Mouse (Mus musculus): ENCODE data around the gene Phlpp1. TPM values are rescaled to one million over a fixed set of nuclear protein-coding genes. Genes with fewer than 3 reads are reported as not detected.

Phlpp1 gene
- polyA plus RNA-seq, 1 experiment from 2014 or later, result 4.5 TPM

- no peak overlapping the region for H3K9ac ChIP-seq (ENCODE audit: low read depth, low read length)
- no peak overlapping the region for H3K27ac ChIP-seq (ENCODE audit: low read depth, low read length)
- WGBS (ENCODE audit: insufficient replicate concordance), result 21% methylated on average over 3 of the region's 3 CpGs
- no peak overlapping the region for H3K4me3 ChIP-seq (ENCODE audit: low read depth, low read length)
- no peaks in the 10 kb centered on the region for H3K27me3 ChIP-seq (ENCODE audit: control insufficient read depth, insufficient read depth, low read length)
- no peak for ATAC-seq (replicated peaks; ENCODE audit: insufficient number of reproducible peaks, low FRiP score, low TSS enrichment)
- H3K36me3 ChIP-seq (ENCODE audit: control insufficient read depth, insufficient read depth, low read length), result no peaks in the 10 kb centered on the region
- H3K4me1 ChIP-seq (ENCODE audit: control insufficient read depth, insufficient read depth, low read length), result peaks cover 23% of the 10 kb centered on the region
- no peak overlapping the region for H3K4me2 ChIP-seq
- H3K9me3 ChIP-seq (replicated peaks; ENCODE audit: control insufficient read depth, low read length), result no peaks in the 10 kb centered on the region
These were observed 21.9 kb downstream of the Phlpp1 start for GRCm38 (mm10) chr1:106193487-106193886.

GRCm38 (mm10) chr1:106194263-106194662, 22.7 kb downstream of the Phlpp1 start:
- Histone ChIP-seq H3K4me3 (ENCODE audit: low read depth, low read length) (no peak overlapping the region), H3K9me3 (replicated peaks; ENCODE audit: control insufficient read depth, low read length) (no peaks in the 10 kb centered on the region), H3K9ac (ENCODE audit: low read depth, low read length) (no peak overlapping the region), H3K36me3 (ENCODE audit: control insufficient read depth, insufficient read depth, low read length) (no peaks in the 10 kb centered on the region), H3K4me2 (no peak overlapping the region), H3K27ac (ENCODE audit: low read depth, low read length) (no peak overlapping the region), H3K27me3 (ENCODE audit: control insufficient read depth, insufficient read depth, low read length) (no peaks in the 10 kb centered on the region), H3K4me1 (ENCODE audit: control insufficient read depth, insufficient read depth, low read length) (peaks cover 27% of the 10 kb centered on the region)
- no peak for ATAC-seq (replicated peaks; ENCODE audit: insufficient number of reproducible peaks, low FRiP score, low TSS enrichment)
- WGBS (ENCODE audit: insufficient replicate concordance), result 77% methylated on average over 3 of the region's 3 CpGs

- Histone ChIP-seq H3K27me3 (ENCODE audit: control insufficient read depth, insufficient read depth, low read length) (no peaks in the 10 kb centered on the region), H3K36me3 (ENCODE audit: control insufficient read depth, insufficient read depth, low read length) (no peaks in the 10 kb centered on the region), H3K9ac (ENCODE audit: low read depth, low read length) (no peak overlapping the region), H3K4me3 (ENCODE audit: low read depth, low read length) (no peak overlapping the region), H3K27ac (ENCODE audit: low read depth, low read length) (no peak overlapping the region), H3K4me1 (ENCODE audit: control insufficient read depth, insufficient read depth, low read length) (peaks cover 51% of the 10 kb centered on the region), H3K4me2 (no peak overlapping the region), H3K9me3 (replicated peaks; ENCODE audit: control insufficient read depth, low read length) (no peaks in the 10 kb centered on the region)
- WGBS (ENCODE audit: insufficient replicate concordance), result 73% methylated on average over 5 of the region's 5 CpGs
- no peak for ATAC-seq (replicated peaks; ENCODE audit: insufficient number of reproducible peaks, low FRiP score, low TSS enrichment)
These were observed 26.4 kb downstream of the Phlpp1 start for GRCm38 (mm10) chr1:106197991-106198390.

GRCm38 (mm10) chr1:106199109-106199508, 27.6 kb downstream of the Phlpp1 start:
- Histone ChIP-seq H3K9me3 (replicated peaks; ENCODE audit: control insufficient read depth, low read length) (no peaks in the 10 kb centered on the region), H3K9ac (ENCODE audit: low read depth, low read length) (no peak overlapping the region), H3K4me1 (ENCODE audit: control insufficient read depth, insufficient read depth, low read length) (peaks cover 51% of the 10 kb centered on the region), H3K36me3 (ENCODE audit: control insufficient read depth, insufficient read depth, low read length) (no peaks in the 10 kb centered on the region), H3K27ac (ENCODE audit: low read depth, low read length) (peak overlapping the region; percentile 69), H3K4me3 (ENCODE audit: low read depth, low read length) (no peak overlapping the region), H3K27me3 (ENCODE audit: control insufficient read depth, insufficient read depth, low read length) (no peaks in the 10 kb centered on the region), H3K4me2 (no peak overlapping the region)
- 82% methylated on average over 4 of the region's 4 CpGs for WGBS (ENCODE audit: insufficient replicate concordance)
- no peak for ATAC-seq (replicated peaks; ENCODE audit: insufficient number of reproducible peaks, low FRiP score, low TSS enrichment)

DNA sequence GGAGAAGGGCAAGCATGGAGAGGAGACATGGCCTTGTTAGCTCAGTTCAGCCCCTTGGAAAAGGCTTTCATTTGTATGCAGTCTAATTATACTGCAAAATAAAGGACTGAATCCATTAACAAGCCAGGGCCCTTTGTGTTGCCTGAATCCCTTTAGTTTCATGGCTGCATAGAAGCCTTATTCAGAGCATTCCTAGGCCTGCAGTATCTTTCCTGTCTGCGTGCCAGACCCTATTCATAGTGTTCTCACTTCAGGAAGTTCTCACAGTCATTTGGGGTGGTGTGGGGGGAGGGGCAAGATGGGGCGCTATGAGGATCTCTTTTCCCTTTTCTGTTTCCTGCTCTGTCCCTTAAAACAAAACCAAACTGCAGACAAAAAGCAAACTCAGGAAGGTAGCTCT, 28.1 kb downstream of the Phlpp1 start:
- H3K27ac ChIP-seq (ENCODE audit: low read depth, low read length), result peak overlapping the region; percentile 69
- no peak overlapping the region for H3K9ac ChIP-seq (ENCODE audit: low read depth, low read length)
- H3K36me3 ChIP-seq (ENCODE audit: control insufficient read depth, insufficient read depth, low read length), result no peaks in the 10 kb centered on the region
- H3K4me3 ChIP-seq (ENCODE audit: low read depth, low read length), result no peak overlapping the region
- WGBS (ENCODE audit: insufficient replicate concordance), result 7% methylated on average over 2 of the region's 2 CpGs
- peaks cover 48% of the 10 kb centered on the region for H3K4me1 ChIP-seq (ENCODE audit: control insufficient read depth, insufficient read depth, low read length)
- no peaks in the 10 kb centered on the region for H3K27me3 ChIP-seq (ENCODE audit: control insufficient read depth, insufficient read depth, low read length)
- H3K9me3 ChIP-seq (replicated peaks; ENCODE audit: control insufficient read depth, low read length), result no peaks in the 10 kb centered on the region
- 0 out of 2 replicates have a peak, but pooled peaks have one; percentile 20 for ATAC-seq (replicated peaks; ENCODE audit: insufficient number of reproducible peaks, low FRiP score, low TSS enrichment)
- peak overlapping the region; percentile 4; the same call in 1 of the 2 replicates for H3K4me2 ChIP-seq

- peaks cover 49% of the 10 kb centered on the region for H3K4me1 ChIP-seq (ENCODE audit: control insufficient read depth, insufficient read depth, low read length)
- 89% methylated on average over 1 of the region's 1 CpGs for WGBS (ENCODE audit: insufficient replicate concordance)
These were observed 29.5 kb downstream of the Phlpp1 start for GRCm38 (mm10) chr1:106201025-106201424.

DNA sequence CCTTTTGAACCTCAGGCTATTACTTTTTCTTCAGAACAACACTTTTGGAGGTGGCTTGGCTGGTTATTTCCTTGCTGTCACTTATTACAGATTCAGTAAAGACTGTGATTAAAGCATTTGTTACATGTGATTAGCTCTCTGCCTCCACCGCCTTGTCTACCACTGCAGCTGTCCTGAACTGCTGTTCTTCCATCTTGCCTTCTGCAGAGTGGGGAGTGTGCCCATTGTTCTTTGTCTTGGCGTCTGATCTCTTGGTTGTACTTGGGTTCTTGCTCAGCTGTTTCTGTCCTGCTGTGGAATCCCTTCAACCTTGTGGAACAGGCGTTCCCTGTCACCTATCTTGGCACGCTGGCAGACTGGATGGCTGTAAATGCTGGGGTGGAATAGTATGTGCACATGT, 30.4 kb downstream of the Phlpp1 start:
- H3K27me3 ChIP-seq (ENCODE audit: control insufficient read depth, insufficient read depth, low read length), result no peaks in the 10 kb centered on the region
- H3K9ac ChIP-seq (ENCODE audit: low read depth, low read length), result no peak overlapping the region
- H3K27ac ChIP-seq (ENCODE audit: low read depth, low read length), result 0 out of 2 replicates have a peak overlapping the region, but pooled peaks have one; percentile 50
- no peak overlapping the region for H3K4me3 ChIP-seq (ENCODE audit: low read depth, low read length)
- H3K9me3 ChIP-seq (replicated peaks; ENCODE audit: control insufficient read depth, low read length), result no peaks in the 10 kb centered on the region
- no peak for ATAC-seq (replicated peaks; ENCODE audit: insufficient number of reproducible peaks, low FRiP score, low TSS enrichment)
- H3K36me3 ChIP-seq (ENCODE audit: control insufficient read depth, insufficient read depth, low read length), result no peaks in the 10 kb centered on the region
- peaks cover 52% of the 10 kb centered on the region for H3K4me1 ChIP-seq (ENCODE audit: control insufficient read depth, insufficient read depth, low read length)
- H3K4me2 ChIP-seq, result no peak overlapping the region
- WGBS (ENCODE audit: insufficient replicate concordance), result 54% methylated on average over 4 of the region's 4 CpGs

More at GRCm38 (mm10) chr1:106201025-106201424, 29.5 kb downstream of the Phlpp1 start:
- 0 out of 2 replicates have a peak overlapping the region, but pooled peaks have one; percentile 10 for H3K27ac ChIP-seq (ENCODE audit: low read depth, low read length)
- no peak overlapping the region for H3K4me2 ChIP-seq
- H3K9ac ChIP-seq (ENCODE audit: low read depth, low read length), result no peak overlapping the region
- H3K36me3 ChIP-seq (ENCODE audit: control insufficient read depth, insufficient read depth, low read length), result no peaks in the 10 kb centered on the region
- no peaks in the 10 kb centered on the region for H3K9me3 ChIP-seq (replicated peaks; ENCODE audit: control insufficient read depth, low read length)
- no peak for ATAC-seq (replicated peaks; ENCODE audit: insufficient number of reproducible peaks, low FRiP score, low TSS enrichment)
- no peak overlapping the region for H3K4me3 ChIP-seq (ENCODE audit: low read depth, low read length)
- no peaks in the 10 kb centered on the region for H3K27me3 ChIP-seq (ENCODE audit: control insufficient read depth, insufficient read depth, low read length)

GRCm38 (mm10) chr1:106203942-106204341, 32.4 kb downstream of the Phlpp1 start:
- H3K9me3 ChIP-seq (replicated peaks; ENCODE audit: control insufficient read depth, low read length), result no peaks in the 10 kb centered on the region
- no peaks in the 10 kb centered on the region for H3K36me3 ChIP-seq (ENCODE audit: control insufficient read depth, insufficient read depth, low read length)
- H3K4me3 ChIP-seq (ENCODE audit: low read depth, low read length), result no peak overlapping the region
- WGBS (ENCODE audit: insufficient replicate concordance), result 14% methylated on average over 3 of the region's 3 CpGs
- H3K4me2 ChIP-seq, result peak overlapping the region; percentile 36
- peaks cover 59% of the 10 kb centered on the region for H3K4me1 ChIP-seq (ENCODE audit: control insufficient read depth, insufficient read depth, low read length)
- no peak overlapping the region for H3K9ac ChIP-seq (ENCODE audit: low read depth, low read length)
- H3K27me3 ChIP-seq (ENCODE audit: control insufficient read depth, insufficient read depth, low read length), result no peaks in the 10 kb centered on the region
- H3K27ac ChIP-seq (ENCODE audit: low read depth, low read length), result peak overlapping the region; percentile 70
- ATAC-seq (replicated peaks; ENCODE audit: insufficient number of reproducible peaks, low FRiP score, low TSS enrichment), result no peak

DNA sequence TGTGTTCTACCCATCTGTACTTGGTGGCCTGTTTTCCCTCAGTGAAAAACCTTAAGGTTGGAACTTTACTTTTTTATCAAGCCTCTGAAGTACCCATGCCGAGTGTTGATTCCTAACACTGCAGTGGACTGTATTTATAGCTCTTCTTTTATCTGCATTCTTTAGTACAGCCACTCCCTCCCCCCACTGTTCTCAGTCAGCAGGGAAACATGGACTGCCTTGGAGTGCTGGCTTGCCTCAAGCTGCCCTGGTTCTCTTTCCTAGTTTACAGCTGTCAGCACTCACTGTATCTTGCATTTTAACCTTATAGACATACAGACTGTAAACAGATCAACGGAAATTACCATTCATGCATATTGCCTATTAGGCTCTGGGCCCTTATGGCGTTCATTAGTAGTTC, 32.8 kb downstream of the Phlpp1 start:
- Histone ChIP-seq H3K4me2 (peak overlapping the region; percentile 36), H3K4me3 (ENCODE audit: low read depth, low read length) (no peak overlapping the region), H3K36me3 (ENCODE audit: control insufficient read depth, insufficient read depth, low read length) (no peaks in the 10 kb centered on the region), H3K27ac (ENCODE audit: low read depth, low read length) (peak overlapping the region; percentile 70), H3K27me3 (ENCODE audit: control insufficient read depth, insufficient read depth, low read length) (no peaks in the 10 kb centered on the region), H3K9me3 (replicated peaks; ENCODE audit: control insufficient read depth, low read length) (no peaks in the 10 kb centered on the region), H3K4me1 (ENCODE audit: control insufficient read depth, insufficient read depth, low read length) (peaks cover 55% of the 10 kb centered on the region), H3K9ac (ENCODE audit: low read depth, low read length) (no peak overlapping the region)
- 19% methylated on average over 3 of the region's 3 CpGs for WGBS (ENCODE audit: insufficient replicate concordance)
- ATAC-seq (replicated peaks; ENCODE audit: insufficient number of reproducible peaks, low FRiP score, low TSS enrichment), result peak; percentile 75
